Mouse (Mus musculus): Measurements from ENCODE around the gene Atp5j2. TPM values are rescaled to one million over a fixed set of nuclear protein-coding genes. Genes with fewer than 3 reads are reported as not detected.

Gene Atp5j2
- polyA plus RNA-seq, 1 experiment from 2014 or later = 568 TPM

- Histone ChIP-seq H3K27me3 (ENCODE audit: control insufficient read depth, insufficient read depth, low read length) (no peaks in the 10 kb centered on the region), H3K9ac (ENCODE audit: low read length) (peak overlapping the region; percentile 95), H3K4me3 (ENCODE audit: low read depth, low read length) (peak overlapping the region; percentile 85), H3K36me3 (ENCODE audit: control insufficient read depth, insufficient read depth, low read length) (peaks cover 13% of the 10 kb centered on the region; the same call in 1 of the 2 replicates), H3K9me3 (ENCODE audit: control insufficient read depth, low read length) (no peaks in the 10 kb centered on the region), H3K4me1 (ENCODE audit: control insufficient read depth, insufficient read depth, low read length) (peaks cover 11% of the 10 kb centered on the region), H3K4me2 (ENCODE audit: low read depth, severe bottlenecking) (peak overlapping the region; percentile 58), H3K27ac (replicated peaks; ENCODE audit: low read depth, low read length) (peak overlapping the region; percentile 68)
- WGBS = 1% methylated on average over 41 of the region's 41 CpGs
- peak; percentile 94 for DNase-seq (ENCODE audit: low spot score)
- peak; percentile 87 for ATAC-seq (ENCODE audit: insufficient number of reproducible peaks, low FRiP score, low TSS enrichment, low read depth)
These were observed 725 bp downstream of the Atp5j2 start for GRCm38 (mm10) chr5:145190875-145191798.

- WGBS = 54% methylated on average over 5 of the region's 5 CpGs
- peaks cover 12% of the 10 kb centered on the region; the same call in 1 of the 2 replicates for H3K36me3 ChIP-seq (ENCODE audit: control insufficient read depth, insufficient read depth, low read length)
- DNase-seq (ENCODE audit: low spot score) (no peak), ATAC-seq (ENCODE audit: insufficient number of reproducible peaks, low FRiP score, low TSS enrichment, low read depth) (no peak)
- no peaks in the 10 kb centered on the region for H3K9me3 ChIP-seq (ENCODE audit: control insufficient read depth, low read length)
- no peak overlapping the region for H3K27ac ChIP-seq (replicated peaks; ENCODE audit: low read depth, low read length)
- peak overlapping the region; percentile 95 for H3K9ac ChIP-seq (ENCODE audit: low read length)
- H3K27me3 ChIP-seq (ENCODE audit: control insufficient read depth, insufficient read depth, low read length) = no peaks in the 10 kb centered on the region
- peak overlapping the region; percentile 85 for H3K4me3 ChIP-seq (ENCODE audit: low read depth, low read length)
- H3K4me1 ChIP-seq (ENCODE audit: control insufficient read depth, insufficient read depth, low read length) = peaks cover 11% of the 10 kb centered on the region
- peak overlapping the region; percentile 58 for H3K4me2 ChIP-seq (ENCODE audit: low read depth, severe bottlenecking)
These were observed 1.5 kb downstream of the Atp5j2 start for GRCm38 (mm10) chr5:145190373-145190772.

- peaks cover 11% of the 10 kb centered on the region; the same call in 1 of the 2 replicates for H3K36me3 ChIP-seq (ENCODE audit: control insufficient read depth, insufficient read depth, low read length)
- no peak for ATAC-seq (ENCODE audit: insufficient number of reproducible peaks, low FRiP score, low TSS enrichment, low read depth)
- no peaks in the 10 kb centered on the region for H3K9me3 ChIP-seq (ENCODE audit: control insufficient read depth, low read length)
These were observed 2.4 kb downstream of the Atp5j2 start for GRCm38 (mm10) chr5:145189416-145189815.

GRCm38 (mm10) chr5:145185244-145185643 lies 6.6 kb downstream of the Atp5j2 start:
- 90% methylated on average over 2 of the region's 2 CpGs for WGBS
- peaks cover 44% of the 10 kb centered on the region for H3K36me3 ChIP-seq (ENCODE audit: control insufficient read depth, insufficient read depth, low read length)
- H3K9me3 ChIP-seq (ENCODE audit: control insufficient read depth, low read length) = no peaks in the 10 kb centered on the region
- no peak for DNase-seq (ENCODE audit: low spot score)
- H3K27ac ChIP-seq (replicated peaks; ENCODE audit: low read depth, low read length) = no peak overlapping the region
- H3K27me3 ChIP-seq (ENCODE audit: control insufficient read depth, insufficient read depth, low read length) = no peaks in the 10 kb centered on the region
- no peak overlapping the region for H3K4me3 ChIP-seq (ENCODE audit: low read depth, low read length)
- no peak overlapping the region for H3K4me2 ChIP-seq (ENCODE audit: low read depth, severe bottlenecking)
- no peak overlapping the region for H3K9ac ChIP-seq (ENCODE audit: low read length)
- no peak for ATAC-seq (ENCODE audit: insufficient number of reproducible peaks, low FRiP score, low TSS enrichment, low read depth)
- peaks cover 6% of the 10 kb centered on the region for H3K4me1 ChIP-seq (ENCODE audit: control insufficient read depth, insufficient read depth, low read length)

More at GRCm38 (mm10) chr5:145189416-145189815, 2.4 kb downstream of the Atp5j2 start:
- Histone ChIP-seq H3K27me3 (ENCODE audit: control insufficient read depth, insufficient read depth, low read length) (no peaks in the 10 kb centered on the region), H3K4me3 (ENCODE audit: low read depth, low read length) (no peak overlapping the region), H3K27ac (replicated peaks; ENCODE audit: low read depth, low read length) (no peak overlapping the region), H3K4me2 (ENCODE audit: low read depth, severe bottlenecking) (no peak overlapping the region), H3K9ac (ENCODE audit: low read length) (no peak overlapping the region), H3K4me1 (ENCODE audit: control insufficient read depth, insufficient read depth, low read length) (peaks cover 11% of the 10 kb centered on the region)
- 94% methylated on average over 6 of the region's 6 CpGs for WGBS
- DNase-seq (ENCODE audit: low spot score) = no peak

GRCm38 (mm10) chr5:145178461-145178980 lies 13.3 kb downstream of the Atp5j2 start:
- no peaks in the 10 kb centered on the region for H3K4me1 ChIP-seq (ENCODE audit: control insufficient read depth, insufficient read depth, low read length)
- H3K27me3 ChIP-seq (ENCODE audit: control insufficient read depth, insufficient read depth, low read length) = no peaks in the 10 kb centered on the region
- H3K27ac ChIP-seq (replicated peaks; ENCODE audit: low read depth, low read length) = no peak overlapping the region
- peaks cover 48% of the 10 kb centered on the region for H3K36me3 ChIP-seq (ENCODE audit: control insufficient read depth, insufficient read depth, low read length)
- WGBS = 85% methylated on average over 18 of the region's 18 CpGs
- DNase-seq (ENCODE audit: low spot score) (no peak), ATAC-seq (ENCODE audit: insufficient number of reproducible peaks, low FRiP score, low TSS enrichment, low read depth) (no peak)
- H3K4me3 ChIP-seq (ENCODE audit: low read depth, low read length) = no peak overlapping the region
- no peak overlapping the region for H3K4me2 ChIP-seq (ENCODE audit: low read depth, severe bottlenecking)
- no peaks in the 10 kb centered on the region for H3K9me3 ChIP-seq (ENCODE audit: control insufficient read depth, low read length)
- no peak overlapping the region for H3K9ac ChIP-seq (ENCODE audit: low read length)

GRCm38 (mm10) chr5:145167306-145167661 lies 24.6 kb downstream of the Atp5j2 start:
- DNase-seq (ENCODE audit: low spot score) (no peak), ATAC-seq (ENCODE audit: insufficient number of reproducible peaks, low FRiP score, low TSS enrichment, low read depth) (peak; percentile 65)
- Histone ChIP-seq H3K27ac (replicated peaks; ENCODE audit: low read depth, low read length) (0 out of 2 replicates have a peak overlapping the region, but pooled peaks have one; percentile 16), H3K36me3 (ENCODE audit: control insufficient read depth, insufficient read depth, low read length) (peaks cover 19% of the 10 kb centered on the region), H3K27me3 (ENCODE audit: control insufficient read depth, insufficient read depth, low read length) (no peaks in the 10 kb centered on the region), H3K4me3 (ENCODE audit: low read depth, low read length) (peak overlapping the region; percentile 80), H3K9me3 (ENCODE audit: control insufficient read depth, low read length) (no peaks in the 10 kb centered on the region), H3K4me1 (ENCODE audit: control insufficient read depth, insufficient read depth, low read length) (peaks cover 14% of the 10 kb centered on the region), H3K4me2 (ENCODE audit: low read depth, severe bottlenecking) (peak overlapping the region; percentile 58), H3K9ac (ENCODE audit: low read length) (peak overlapping the region; percentile 89)
- WGBS = 0% methylated on average over 28 of the region's 28 CpGs

- peak within 1 kb of the TSS; percentile 59 for H3K4me2 ChIP-seq (ENCODE audit: low read depth, severe bottlenecking)
- peaks cover 15% of the 10 kb centered on the region for H3K36me3 ChIP-seq (ENCODE audit: control insufficient read depth, insufficient read depth, low read length)
- peak within 1 kb of the TSS; percentile 89 for H3K9ac ChIP-seq (ENCODE audit: low read length)
- peak within 1 kb of the TSS; percentile 65 for H3K27ac ChIP-seq (replicated peaks; ENCODE audit: low read depth, low read length)
- peak; percentile 90 for ATAC-seq (ENCODE audit: insufficient number of reproducible peaks, low FRiP score, low TSS enrichment, low read depth)
- under 1% methylated on average over 51 of the region's 51 CpGs for WGBS
- no peaks in the 10 kb centered on the region for H3K27me3 ChIP-seq (ENCODE audit: control insufficient read depth, insufficient read depth, low read length)
- no peaks in the 10 kb centered on the region for H3K9me3 ChIP-seq (ENCODE audit: control insufficient read depth, low read length)
- peak within 1 kb of the TSS; percentile 80 for H3K4me3 ChIP-seq (ENCODE audit: low read depth, low read length)
- peak; percentile 99 for DNase-seq (ENCODE audit: low spot score)
- peaks cover 14% of the 10 kb centered on the region for H3K4me1 ChIP-seq (ENCODE audit: control insufficient read depth, insufficient read depth, low read length)
These were observed 25.1 kb downstream of the Atp5j2 start, which contains the start of the genes Ptcd1 and Cpsf4 for GRCm38 (mm10) chr5:145166536-145167305. Gene Ptcd1, minus strand, starts transcription at chr5:145167108. Gene Cpsf4, plus strand, starts transcription at chr5:145167213.

GRCm38 (mm10) chr5:145165184-145165583 lies 26.7 kb downstream of the Atp5j2 start:
- Histone ChIP-seq H3K27me3 (ENCODE audit: control insufficient read depth, insufficient read depth, low read length) (no peaks in the 10 kb centered on the region), H3K4me3 (ENCODE audit: low read depth, low read length) (no peak overlapping the region), H3K9me3 (ENCODE audit: control insufficient read depth, low read length) (no peaks in the 10 kb centered on the region), H3K36me3 (ENCODE audit: control insufficient read depth, insufficient read depth, low read length) (peaks cover 8% of the 10 kb centered on the region), H3K27ac (replicated peaks; ENCODE audit: low read depth, low read length) (no peak overlapping the region), H3K9ac (ENCODE audit: low read length) (no peak overlapping the region), H3K4me1 (ENCODE audit: control insufficient read depth, insufficient read depth, low read length) (peaks cover 14% of the 10 kb centered on the region), H3K4me2 (ENCODE audit: low read depth, severe bottlenecking) (no peak overlapping the region)
- WGBS = 88% methylated on average over 15 of the region's 15 CpGs
- ATAC-seq (ENCODE audit: insufficient number of reproducible peaks, low FRiP score, low TSS enrichment, low read depth) (no peak), DNase-seq (ENCODE audit: low spot score) (no peak)
